Mouse (Mus musculus): Measurements from ENCODE around the gene Il1f9. TPM values are rescaled to one million over a fixed set of nuclear protein-coding genes. Genes with fewer than 3 reads are reported as not detected.

Gene Il1f9
- polyA plus RNA-seq (2017; shearing (Covaris generic)) = not detected

DNA sequence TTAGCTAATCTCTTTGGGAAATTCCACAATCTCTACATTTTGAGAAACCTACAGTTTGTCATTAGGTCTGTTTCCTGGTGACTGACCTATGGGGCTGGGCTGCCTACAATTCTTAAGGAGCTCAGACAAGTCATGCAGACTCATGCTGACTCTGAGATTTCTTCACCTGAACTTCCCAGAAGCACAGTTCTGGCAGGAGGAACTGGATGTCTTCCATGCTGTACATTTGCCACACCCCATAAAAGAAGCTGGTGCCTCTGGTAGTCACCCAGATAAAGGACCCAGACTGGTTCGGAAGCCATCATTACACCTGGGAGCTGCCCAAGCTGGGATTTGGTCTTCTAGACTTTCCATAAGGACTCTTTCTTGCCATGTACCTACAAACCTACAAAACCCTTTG is at the start of gene Il1f9:
Gene Il1f9, plus strand, starts transcription at position 301 of the 400 bp plus-strand sequence.

DNA sequence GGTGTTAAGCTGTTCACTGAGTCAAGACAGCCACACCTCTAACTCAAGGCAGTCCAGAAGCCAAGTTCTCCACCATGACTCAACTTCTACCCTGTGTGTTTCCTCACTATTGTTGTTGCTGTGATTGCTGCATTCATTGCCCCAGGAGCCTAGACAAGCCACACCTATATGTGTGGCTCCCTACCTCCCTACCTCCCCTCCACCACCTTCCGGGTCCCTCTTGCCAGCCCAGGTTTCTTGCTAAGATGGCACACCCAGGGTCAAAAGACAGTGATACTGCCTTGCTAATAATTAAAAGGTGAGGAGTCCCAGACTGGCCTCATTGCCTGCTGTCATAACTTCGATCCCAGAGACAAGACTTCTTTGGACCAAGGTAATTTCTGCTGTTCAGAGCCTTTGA is 33.4 kb upstream of the Il1f9 start, which contains the start of gene Il1f8:
Gene Il1f8, plus strand, starts transcription at position 301 of the 400 bp plus-strand sequence.

DNA sequence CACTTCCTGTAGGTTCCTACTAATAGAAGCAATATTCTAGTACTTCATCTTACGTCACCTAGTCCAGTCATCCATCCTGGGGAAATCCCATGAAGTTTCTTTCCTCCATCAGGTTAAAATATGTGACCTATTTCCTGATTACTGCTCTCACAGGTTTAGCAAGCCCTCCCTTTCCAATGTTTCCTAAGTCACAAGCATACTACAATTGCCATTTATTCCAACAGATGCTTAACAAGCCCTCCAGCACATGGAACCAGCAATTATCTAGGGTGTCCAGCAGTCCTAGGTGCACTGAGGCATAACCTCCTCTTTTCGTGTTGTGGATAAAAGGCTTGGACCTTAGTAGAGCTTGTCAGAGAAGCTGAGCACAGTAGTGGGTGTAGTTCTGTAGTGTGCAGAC is 28.8 kb downstream of the Il1f9 start, which contains the start of gene Il1f6:
Gene Il1f6, plus strand, starts transcription at position 301 of the 400 bp plus-strand sequence.

Other genes starting within 250 kb of the Il1f9 start
- gene Hnmt, start 137.1 kb upstream of the Il1f9 start, polyA plus RNA-seq (2017; shearing (Covaris generic)) = 0.16 TPM
- not detected for gene Tbpl2, start 89.9 kb upstream of the Il1f9 start, polyA plus RNA-seq (2017; shearing (Covaris generic))
- gene Il1f8, start 33.3 kb upstream of the Il1f9 start, polyA plus RNA-seq (2017; shearing (Covaris generic)) = not detected
- not detected for gene Il1f6, start 28.9 kb downstream of the Il1f9 start, polyA plus RNA-seq (2017; shearing (Covaris generic))
- gene Il1f5, start 90.5 kb downstream of the Il1f9 start, polyA plus RNA-seq (2017; shearing (Covaris generic)) = not detected
- not detected for gene Il1f10, start 104.7 kb downstream of the Il1f9 start, polyA plus RNA-seq (2017; shearing (Covaris generic))
- gene Il1rn, start 150.4 kb downstream of the Il1f9 start, polyA plus RNA-seq (2017; shearing (Covaris generic)) = 2.2 TPM
- 195 TPM for gene Psd4, start 181.1 kb downstream of the Il1f9 start, polyA plus RNA-seq (2017; shearing (Covaris generic))